In genomic region chr12:111653434-111653833, GRCm38 (mm10) we compare ENCODE assay signal across 8 mouse cellular contexts. TPM values are rescaled to one million over a fixed set of nuclear protein-coding genes. Genes with fewer than 3 reads are reported as not detected.
DNase-seq lines count a peak whose midpoint lies in the region; ATAC-seq and TF ChIP-seq lines count a peak whose summit lies in the region.

No protein-coding gene starts in this region.

- H3K9me3 ChIP-seq in kidney, embryonic 15.5 days (replicated peaks), result no peaks in the 10 kb centered on the region
- H3K9me3 ChIP-seq in embryonic facial prominence, embryonic 10.5 days, result no peaks in the 10 kb centered on the region

- TF ChIP-seq CTCF in kidney, adult 2 months (conservative IDR thresholded peaks at IDR 0.05; ENCODE audit: insufficient read depth, insufficient read length, low read depth, low read length), result peak; percentile 86
- TF ChIP-seq CTCF in spleen, adult 2 months (IDR thresholded peaks at IDR 0.05; ENCODE audit: extremely low read depth, insufficient read depth, insufficient read length, insufficient replicate concordance), result peak; percentile 79

- intact Hi-C loops in heart, postnatal 10 days (cut with DNase I), result loop anchor here (5.0 kb wide), 2 partner anchors 44 to 79 kb away; no protein-coding TSS in a partner anchor

- H3K4me1 ChIP-seq in kidney, adult 2 months (ENCODE audit: control insufficient read depth, insufficient read depth, low read length), result peaks cover 22% of the 10 kb centered on the region; the same call in 1 of the 2 replicates
- no peaks in the 10 kb centered on the region for H3K4me1 ChIP-seq in kidney, embryonic 15.5 days
- H3K4me1 ChIP-seq in embryonic facial prominence, embryonic 10.5 days, result 0 out of 2 replicates have a peak, but pooled peaks cover under 1% of the 10 kb centered on the region
- H3K4me1 ChIP-seq in spleen, adult 2 months (ENCODE audit: control insufficient read depth, insufficient read depth, insufficient read length), result no peaks in the 10 kb centered on the region

- DNase-seq in kidney, adult 2 months, result peak; percentile 77
- peak; percentile 83 for DNase-seq in adrenal gland, postnatal 14 days
- DNase-seq in embryonic facial prominence, embryonic 10.5 days (ENCODE audit: low spot score), result peak; percentile 63
- DNase-seq in heart, postnatal 10 days, result peak; percentile 75 to 83
- peak; percentile 65 for DNase-seq in layer of hippocampus, adult 9-11 months
- peak in 1 of 2 experiments; percentile 50 for DNase-seq in spleen, adult 2 months (ENCODE audit: low read depth in 1 of 2, low spot score in 2 of 2)

- TF ChIP-seq POLR2A in kidney, adult 2 months (IDR thresholded peaks at IDR 0.05; ENCODE audit: low read depth, low read length), result no peak
- TF ChIP-seq POLR2A in spleen, adult 2 months (IDR thresholded peaks at IDR 0.05; ENCODE audit: low read depth, low read length), result no peak

- no peak overlapping the region for H3K4me3 ChIP-seq in kidney, adult 2 months (ENCODE audit: insufficient read depth, low read depth, low read length)
- H3K4me3 ChIP-seq in kidney, embryonic 15.5 days (replicated peaks), result no peak overlapping the region
- H3K4me3 ChIP-seq in embryonic facial prominence, embryonic 10.5 days, result no peak overlapping the region
- H3K4me3 ChIP-seq in spleen, adult 2 months (ENCODE audit: extremely low read depth, insufficient read depth, insufficient read length), result no peak overlapping the region

- no peak for ATAC-seq in kidney, embryonic 15.5 days (replicated peaks; ENCODE audit: low FRiP score)
- ATAC-seq in megakaryocyte, adult 5-6 weeks (ENCODE audit: poor library complexity, severe bottlenecking), result peak; percentile 93

- peaks cover 4% of the 10 kb centered on the region for H3K36me3 ChIP-seq in kidney, adult 2 months (ENCODE audit: control insufficient read depth, insufficient read depth, low read length)
- peaks cover 90% of the 10 kb centered on the region for H3K36me3 ChIP-seq in kidney, embryonic 15.5 days
- peaks cover 97% of the 10 kb centered on the region for H3K36me3 ChIP-seq in embryonic facial prominence, embryonic 10.5 days (replicated peaks)
- H3K36me3 ChIP-seq in spleen, adult 2 months (ENCODE audit: control insufficient read depth, insufficient read depth, low read length), result peaks cover 27% of the 10 kb centered on the region

- 24% methylated on average over 3 of the region's 3 CpGs for WGBS in kidney, adult 2 months
- WGBS in kidney, embryonic 15.5 days, result 32% methylated on average over 3 of the region's 3 CpGs
- 55% methylated on average over 3 of the region's 3 CpGs for WGBS in embryonic facial prominence, embryonic 10.5 days
- 37% methylated on average over 3 of the region's 3 CpGs for WGBS in spleen, adult 2 months

- no peak overlapping the region for H3K4me2 ChIP-seq in kidney, embryonic 15.5 days

- H3K9ac ChIP-seq in kidney, embryonic 15.5 days, result no peak overlapping the region

- no peak overlapping the region for H3K27ac ChIP-seq in kidney, adult 2 months (ENCODE audit: insufficient read depth, low read depth, low read length)
- no peak overlapping the region for H3K27ac ChIP-seq in kidney, embryonic 15.5 days
- H3K27ac ChIP-seq in embryonic facial prominence, embryonic 10.5 days (replicated peaks), result no peak overlapping the region; the same call in 1 of the 2 replicates
- H3K27ac ChIP-seq in spleen, adult 2 months (ENCODE audit: insufficient read depth, low read length), result no peak overlapping the region

- H3K27me3 ChIP-seq in kidney, adult 2 months (replicated peaks; ENCODE audit: control insufficient read depth, insufficient read depth, low read length), result no peaks in the 10 kb centered on the region
- H3K27me3 ChIP-seq in kidney, embryonic 15.5 days, result no peaks in the 10 kb centered on the region
- H3K27me3 ChIP-seq in embryonic facial prominence, embryonic 10.5 days (replicated peaks; ENCODE audit: low read depth, poor library complexity, severe bottlenecking), result no peaks in the 10 kb centered on the region
- no peaks in the 10 kb centered on the region for H3K27me3 ChIP-seq in spleen, adult 2 months (ENCODE audit: control insufficient read depth, insufficient read depth, low read length)

RNA-seq across cellular contexts. Expression of gene Ckb, which starts 18.7 kb away (rescaled TPM):
- polyA plus RNA-seq in kidney, adult 2 months (2012; rRNA removed), result 280 and 340 TPM in 2 replicates
- polyA plus RNA-seq in kidney, embryonic 15.5 days (2015; fragmentation: Nextera tagmentation; extraction: Ambion mirVana), result 126 and 154 TPM in 2 replicates
- total RNA-seq in adrenal gland, postnatal 14 days (2021), result 62.6 and 83.5 TPM in 2 replicates
- polyA plus RNA-seq in embryonic facial prominence, embryonic 10.5 days (2016; fragmentation: Nextera tagmentation; extraction: Ambion mirVana), result 479 and 683 TPM in 2 replicates
- 100 to 1,000 TPM; 127 to 140 TPM for total RNA-seq in heart, postnatal 10 days (2021)
- 8.0 and 9.7 TPM in 2 replicates for total RNA-seq in megakaryocyte, adult 5-6 weeks (2015)
- 22.0 and 23.1 TPM in 2 replicates for total RNA-seq in megakaryocyte, adult 5-6 weeks (2017)
- 139 and 197 TPM in 2 replicates for polyA plus RNA-seq in spleen, adult 2 months (2012; rRNA removed)

RNA-seq across cellular contexts. Expression of gene Trmt61a, which starts 24.5 kb away (rescaled TPM):
- polyA plus RNA-seq in kidney, adult 2 months (2012; rRNA removed), result 12.4 and 16.9 TPM in 2 replicates
- 10.7 and 12.8 TPM in 2 replicates for polyA plus RNA-seq in kidney, embryonic 15.5 days (2015; fragmentation: Nextera tagmentation; extraction: Ambion mirVana)
- 14.2 and 15.5 TPM in 2 replicates for total RNA-seq in adrenal gland, postnatal 14 days (2021)
- polyA plus RNA-seq in embryonic facial prominence, embryonic 10.5 days (2016; fragmentation: Nextera tagmentation; extraction: Ambion mirVana), result 17.7 and 19.6 TPM in 2 replicates
- 1 to 10 TPM; 6.4 to 8.3 TPM for total RNA-seq in heart, postnatal 10 days (2021)
- total RNA-seq in megakaryocyte, adult 5-6 weeks (2015), result 2.3 and 3.2 TPM in 2 replicates
- total RNA-seq in megakaryocyte, adult 5-6 weeks (2017), result 2.2 and 3.8 TPM in 2 replicates
- 40.6 and 48.1 TPM in 2 replicates for polyA plus RNA-seq in spleen, adult 2 months (2012; rRNA removed)

RNA-seq across cellular contexts. Expression of gene Bag5, which starts 59.6 kb away (rescaled TPM):
- 11.3 and 14.6 TPM in 2 replicates for polyA plus RNA-seq in kidney, adult 2 months (2012; rRNA removed)
- polyA plus RNA-seq in kidney, embryonic 15.5 days (2015; fragmentation: Nextera tagmentation; extraction: Ambion mirVana), result 51.4 and 53.6 TPM in 2 replicates
- total RNA-seq in adrenal gland, postnatal 14 days (2021), result 32.5 and 34.6 TPM in 2 replicates
- polyA plus RNA-seq in embryonic facial prominence, embryonic 10.5 days (2016; fragmentation: Nextera tagmentation; extraction: Ambion mirVana), result 50.2 and 58.0 TPM in 2 replicates
- total RNA-seq in heart, postnatal 10 days (2021), result 10 to 100 TPM; 29.1 to 32.7 TPM
- total RNA-seq in megakaryocyte, adult 5-6 weeks (2015), result 10.8 and 11.4 TPM in 2 replicates
- total RNA-seq in megakaryocyte, adult 5-6 weeks (2017), result 19.1 and 21.8 TPM in 2 replicates
- polyA plus RNA-seq in spleen, adult 2 months (2012; rRNA removed), result 6.2 and 7.7 TPM in 2 replicates

RNA-seq across cellular contexts. Expression of gene Apopt1, which starts 59.6 kb away (rescaled TPM):
- polyA plus RNA-seq in kidney, adult 2 months (2012; rRNA removed), result 63.8 and 68.4 TPM in 2 replicates
- 53.5 and 57.4 TPM in 2 replicates for polyA plus RNA-seq in kidney, embryonic 15.5 days (2015; fragmentation: Nextera tagmentation; extraction: Ambion mirVana)
- total RNA-seq in adrenal gland, postnatal 14 days (2021), result 72.5 and 73.3 TPM in 2 replicates
- 56.2 and 56.4 TPM in 2 replicates for polyA plus RNA-seq in embryonic facial prominence, embryonic 10.5 days (2016; fragmentation: Nextera tagmentation; extraction: Ambion mirVana)
- 10 to 100 TPM; 39.6 to 41.5 TPM for total RNA-seq in heart, postnatal 10 days (2021)
- 44.6 and 45.0 TPM in 2 replicates for total RNA-seq in megakaryocyte, adult 5-6 weeks (2015)
- 60.6 and 61.0 TPM in 2 replicates for total RNA-seq in megakaryocyte, adult 5-6 weeks (2017)
- 22.2 and 33.3 TPM in 2 replicates for polyA plus RNA-seq in spleen, adult 2 months (2012; rRNA removed)
